Mouse (Mus musculus): Measurements from ENCODE around the gene Lbx2. TPM values are rescaled to one million over a fixed set of nuclear protein-coding genes. Genes with fewer than 3 reads are reported as not detected.

The Lbx2 gene
- total RNA-seq, 2 experiments from 2014 or later: 1.3 TPM

DNA sequence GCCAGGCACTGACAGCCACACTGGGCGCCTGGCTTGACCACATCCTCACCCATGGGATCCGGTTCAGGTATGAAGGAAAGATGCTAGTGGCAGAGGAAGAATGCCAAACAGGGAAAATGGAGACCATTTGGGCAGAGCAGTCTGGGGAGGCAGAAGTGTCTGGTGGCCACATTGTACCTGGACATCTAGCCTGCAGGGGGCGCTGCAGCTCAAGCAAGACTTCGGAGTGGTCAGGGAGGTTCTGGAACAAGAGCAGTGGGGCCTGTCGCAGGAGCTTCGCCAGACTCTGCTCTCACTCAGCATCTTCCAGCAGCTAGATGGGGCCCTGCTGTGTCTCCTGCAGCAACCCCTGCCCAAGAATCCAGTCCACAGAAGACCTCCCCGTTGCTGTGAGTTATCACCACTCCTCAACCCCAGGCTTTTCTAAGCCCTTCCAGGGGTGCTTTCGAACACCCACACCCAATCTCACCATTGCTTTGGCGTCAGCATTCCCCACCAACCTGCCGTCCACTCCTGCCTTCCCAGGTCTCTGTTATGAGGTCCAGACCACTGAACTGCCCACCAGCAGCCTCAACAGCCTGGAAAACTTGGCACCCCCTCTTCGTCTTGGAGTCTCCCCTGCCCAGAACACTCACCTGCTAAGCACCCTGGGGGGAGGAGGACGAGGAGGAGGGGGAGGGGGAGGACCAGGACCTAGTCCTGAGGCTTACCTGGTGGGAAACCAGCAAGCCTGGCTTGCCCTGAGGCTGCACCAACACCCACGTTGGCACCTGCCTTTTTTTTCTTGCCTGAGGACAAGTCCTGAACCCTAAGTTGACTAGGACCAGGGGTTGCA is 21.6 kb downstream of the Lbx2 start:
- no peak for DNase-seq (ENCODE audit: low spot score)
- intact Hi-C loops (cut with DNase I): loop anchor here (5.0 kb wide), 1 partner anchor 160 kb away; no protein-coding TSS in a partner anchor

- intact Hi-C loops (cut with DNase I): loop anchor here (5.0 kb wide), 1 partner anchor 158 kb away; no protein-coding TSS in a partner anchor
- peak; percentile 72 for DNase-seq (ENCODE audit: low spot score)
These were observed 22.8 kb downstream of the Lbx2 start, which contains the start of gene Mrpl53 for GRCm38 (mm10) chr6:83108762-83109668. Gene Mrpl53, plus strand, starts transcription at chr6:83109040.

GRCm38 (mm10) chr6:83111510-83112136 is 25.5 kb downstream of the Lbx2 start:
- intact Hi-C loops (cut with DNase I): no loop called here
- DNase-seq (ENCODE audit: low spot score): no peak

GRCm38 (mm10) chr6:83115011-83115671 is 29.0 kb downstream of the Lbx2 start, which contains the start of gene Mogs:
Gene Mogs, plus strand, starts transcription at chr6:83115496.
- peak; percentile 91 for DNase-seq (ENCODE audit: low spot score)
- intact Hi-C loops (cut with DNase I): loop anchor here (2.0 kb wide), 1 partner anchor 44 kb away; no protein-coding TSS in a partner anchor

DNA sequence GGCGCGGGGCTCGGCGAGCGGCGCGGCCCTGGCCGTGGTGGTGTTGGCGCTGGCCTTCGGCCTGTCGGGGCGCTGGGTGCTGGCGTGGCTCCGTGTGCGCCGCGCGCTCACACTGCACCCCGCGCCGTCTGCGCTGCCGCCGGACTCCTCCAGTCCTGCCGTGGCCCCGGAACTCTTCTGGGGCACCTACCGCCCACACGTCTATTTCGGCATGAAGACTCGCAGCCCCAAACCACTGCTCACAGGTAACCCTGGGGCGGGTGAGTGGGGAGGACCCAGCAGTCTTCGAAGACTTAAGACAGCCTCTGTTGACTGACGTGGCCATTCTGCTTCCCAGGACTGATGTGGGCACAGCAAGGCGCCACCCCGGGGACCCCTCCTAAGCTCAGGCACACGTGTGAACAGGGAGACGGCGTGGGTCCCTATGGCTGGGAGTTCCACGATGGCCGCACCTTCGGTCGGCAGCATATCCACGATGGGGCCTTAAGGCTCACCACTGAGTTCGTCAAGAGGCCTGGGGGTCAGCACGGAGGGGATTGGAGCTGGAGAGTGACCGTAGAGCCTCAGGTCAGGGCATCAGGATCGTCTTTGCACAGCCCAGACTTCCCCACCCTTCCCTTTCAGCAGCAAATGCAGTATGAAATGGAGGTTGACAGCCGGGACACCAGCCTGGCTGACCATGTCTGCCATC is 29.7 kb downstream of the Lbx2 start:
- no peak for DNase-seq (ENCODE audit: low spot score)
- intact Hi-C loops (cut with DNase I): loop anchor here (2.0 kb wide), 1 partner anchor 43 kb away; no protein-coding TSS in a partner anchor

- intact Hi-C loops (cut with DNase I): no loop called here
These were observed 30.4 kb downstream of the Lbx2 start for GRCm38 (mm10) chr6:83116373-83117164.

DNA sequence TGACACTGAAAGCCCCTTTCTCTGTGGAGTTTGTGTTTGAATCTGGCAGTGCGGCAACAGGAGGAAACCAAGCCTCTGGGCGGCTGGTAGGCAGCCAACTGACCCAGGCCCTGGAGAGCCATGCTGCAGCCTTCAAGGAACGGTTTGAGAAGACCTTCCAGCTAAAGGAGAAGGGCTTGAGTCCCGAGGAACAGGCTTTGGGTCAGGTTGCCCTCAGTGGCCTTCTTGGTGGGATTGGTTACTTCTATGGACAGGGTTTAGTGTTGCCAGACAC is 30.9 kb downstream of the Lbx2 start:
- no peak for DNase-seq (ENCODE audit: low spot score)
- intact Hi-C loops (cut with DNase I): no loop called here

More at GRCm38 (mm10) chr6:83116373-83117164, 30.4 kb downstream of the Lbx2 start:
- no peak for DNase-seq (ENCODE audit: low spot score)

GRCm38 (mm10) chr6:83117616-83118015 is 31.4 kb downstream of the Lbx2 start:
- DNase-seq (ENCODE audit: low spot score): no peak
- intact Hi-C loops (cut with DNase I): no loop called here

- DNase-seq (ENCODE audit: low spot score): no peak
- intact Hi-C loops (cut with DNase I): no loop called here
These were observed 32.2 kb downstream of the Lbx2 start for GRCm38 (mm10) chr6:83118369-83118768.

DNA sequence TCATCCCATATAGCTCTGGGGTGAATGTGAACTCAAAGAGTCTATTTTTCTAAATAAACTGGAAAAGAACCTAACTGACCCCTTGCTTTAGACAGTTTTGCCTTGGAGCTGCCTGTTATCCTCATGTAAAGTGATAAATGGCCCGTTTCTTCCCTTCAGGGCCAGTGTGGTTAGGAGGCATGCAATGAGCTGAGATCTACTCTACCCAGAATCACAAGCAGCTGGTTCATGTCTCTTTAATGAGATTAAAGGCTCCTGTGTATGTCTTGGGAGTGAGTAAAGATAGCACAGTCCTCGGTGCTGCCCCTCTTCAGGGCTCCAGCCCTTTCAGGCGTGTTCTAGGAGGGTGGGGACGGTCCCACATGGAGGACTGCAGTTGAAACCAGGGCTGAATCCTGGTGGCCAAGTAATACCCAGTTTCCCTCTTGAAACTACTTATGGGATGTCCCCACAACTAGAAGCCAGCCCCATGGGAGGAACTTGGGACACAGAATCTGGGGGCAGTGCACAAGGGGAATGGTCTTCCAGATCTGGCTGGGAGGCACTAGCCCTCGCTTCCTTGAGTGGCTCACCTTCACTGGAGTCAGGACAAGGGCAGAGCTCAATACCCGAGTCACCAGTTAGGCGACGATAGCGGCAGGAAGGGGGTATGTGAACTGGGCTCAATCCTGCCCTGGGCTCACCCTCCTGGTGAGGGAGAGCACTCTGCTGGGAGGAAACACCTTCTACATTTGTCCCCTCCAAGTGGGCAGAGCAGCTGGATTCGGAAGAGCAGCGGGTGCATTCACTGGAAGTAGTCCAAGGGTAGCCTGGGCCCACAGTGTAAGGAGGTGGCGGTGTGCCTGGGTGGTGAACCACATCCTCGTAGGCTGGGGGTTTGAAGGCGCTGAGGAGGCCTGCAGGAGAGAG is 32.9 kb downstream of the Lbx2 start:
- no peak for DNase-seq (ENCODE audit: low spot score)
- intact Hi-C loops (cut with DNase I): no loop called here

DNA sequence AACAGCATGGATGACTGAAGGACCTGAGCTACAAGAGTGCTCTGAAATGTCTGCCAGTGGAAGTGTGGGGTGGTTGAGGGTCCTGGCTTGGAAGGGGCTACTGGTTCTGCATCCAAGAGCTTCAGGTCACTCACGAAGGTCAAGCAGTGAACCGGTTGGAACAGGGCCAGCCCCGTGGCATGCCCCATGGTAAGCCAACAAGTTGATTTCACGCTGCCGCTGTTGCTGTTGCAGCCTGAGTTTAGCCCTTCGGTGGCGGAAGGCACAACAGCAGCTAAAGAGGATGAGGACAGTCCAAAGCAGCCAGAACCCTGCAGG is 33.5 kb downstream of the Lbx2 start:
- no peak for DNase-seq (ENCODE audit: low spot score)
- intact Hi-C loops (cut with DNase I): no loop called here

GRCm38 (mm10) chr6:83120930-83121862 is 35.0 kb downstream of the Lbx2 start, which contains the start of gene Wbp1:
Gene Wbp1, minus strand, starts transcription at chr6:83121559.
- DNase-seq (ENCODE audit: low spot score): peak; percentile 97
- intact Hi-C loops (cut with DNase I): no loop called here

GRCm38 (mm10) chr6:83121863-83122710 is 35.9 kb downstream of the Lbx2 start:
- intact Hi-C loops (cut with DNase I): no loop called here
- DNase-seq (ENCODE audit: low spot score): no peak

- DNase-seq (ENCODE audit: low spot score): no peak
- intact Hi-C loops (cut with DNase I): no loop called here
These were observed 36.8 kb downstream of the Lbx2 start for GRCm38 (mm10) chr6:83122961-83123360.

DNA sequence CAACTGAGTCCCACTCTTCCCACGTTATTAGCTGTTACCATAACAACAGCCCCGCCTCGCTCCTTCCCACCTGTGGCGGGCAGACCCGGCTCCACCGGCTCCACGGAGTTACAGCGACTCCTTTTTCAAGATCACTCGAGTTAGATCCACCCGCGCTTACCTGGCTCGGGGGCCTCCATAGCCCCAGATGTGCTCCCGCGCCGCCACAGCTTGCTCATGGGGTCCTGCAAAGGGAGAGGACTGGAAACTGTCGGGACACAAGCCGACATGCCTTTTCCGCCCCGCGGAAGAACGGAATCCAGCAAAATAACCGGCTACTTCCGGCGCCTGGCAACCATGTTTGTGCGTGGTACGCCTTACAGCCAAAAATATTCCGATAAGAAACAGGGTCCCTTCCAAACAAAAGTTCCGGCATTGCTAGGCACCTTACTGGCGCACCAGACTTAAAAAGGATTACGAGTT is 38.7 kb downstream of the Lbx2 start:
- intact Hi-C loops (cut with DNase I): no loop called here
- peak; percentile 85 for DNase-seq (ENCODE audit: low spot score)
